Mouse (Mus musculus) stomach, embryonic 14.5 days (tissue): Measurements from ENCODE around the gene Olfr365. TPM values are rescaled to one million over a fixed set of nuclear protein-coding genes. Genes with fewer than 3 reads are reported as not detected.

Experiments used
- ATAC-seq: fragments of 200-750 bp; cut with Nextera tagmentation; 2 replicates; pipeline ENCODE4 v1.8.0; 2017; ENCODE audit warnings: low read depth, moderate TSS enrichment; ENCODE audit not compliant: insufficient number of reproducible peaks, insufficient read depth, low FRiP score
- H3K27ac ChIP-seq: fragments of 300-500 bp; sonication (generic); 2 replicates; pipeline ENCODE4 v1.5.1; 2014; ENCODE audit warnings: mild to moderate bottlenecking, low read length, moderate library complexity, mixed read lengths
- H3K27me3 ChIP-seq: fragments of 300-500 bp; sonication (generic); 2 replicates; pipeline ENCODE4 v1.6.1; 2014; ENCODE audit warnings: low read length, control low read depth, mixed read lengths; ENCODE audit not compliant: control insufficient read depth, insufficient read depth
- H3K36me3 ChIP-seq: fragments of 300-500 bp; sonication (generic); 2 replicates; pipeline ENCODE4 v1.6.1; 2014; ENCODE audit warnings: mild to moderate bottlenecking, control low read depth, low read length, moderate library complexity, mixed read lengths; ENCODE audit not compliant: control insufficient read depth, insufficient read depth
- H3K4me1 ChIP-seq: fragments of 300-500 bp; sonication (generic); 2 replicates; pipeline ENCODE4 v1.6.1; 2014; ENCODE audit warnings: low read length, control low read depth, mixed read lengths; ENCODE audit not compliant: control insufficient read depth, insufficient read depth
- H3K4me2 ChIP-seq: fragments of 300-500 bp; sonication (generic); replicated peaks from 2 replicates; pipeline ENCODE4 v1.6.1; 2014; ENCODE audit warnings: low read depth, low read length, control low read depth
- H3K4me3 ChIP-seq: fragments of 300-500 bp; sonication (generic); 2 replicates; pipeline ENCODE4 v1.5.1; 2014; ENCODE audit warnings: low read depth, low read length, control low read depth
- H3K9ac ChIP-seq: fragments of 300-500 bp; sonication (generic); replicated peaks from 2 replicates; pipeline ENCODE4 v1.6.1; 2014; ENCODE audit warnings: low read depth, mild to moderate bottlenecking, control low read depth, low read length, moderate library complexity, mixed read lengths
- H3K9me3 ChIP-seq: fragments of 300-500 bp; sonication (generic); 2 replicates; pipeline ENCODE4 v1.6.1; 2016; ENCODE audit warnings: low read depth, low read length, control low read depth; ENCODE audit not compliant: control insufficient read depth
- WGBS: fragments of 180-500 bp; shearing (Covaris S2); extraction: QIAGEN DNeasy Blood & Tissue Kit; methylation state at CpG from one replicate; pipeline ENCODE4 v1.1.7; 2014; 5-methylcytosine and 5-hydroxymethylcytosine counted together
- polyA plus RNA-seq: library from polyadenylated mRNA; unstranded; fragments of >200 nt; fragmentation: Nextera tagmentation; extraction: Ambion mirVana; gene quantifications from 2 replicates; pipeline ENCODE4 v1.2.1, GENCODE M21; 2014

Olfr365 gene
- not detected in 2 replicates for polyA plus RNA-seq

DNA sequence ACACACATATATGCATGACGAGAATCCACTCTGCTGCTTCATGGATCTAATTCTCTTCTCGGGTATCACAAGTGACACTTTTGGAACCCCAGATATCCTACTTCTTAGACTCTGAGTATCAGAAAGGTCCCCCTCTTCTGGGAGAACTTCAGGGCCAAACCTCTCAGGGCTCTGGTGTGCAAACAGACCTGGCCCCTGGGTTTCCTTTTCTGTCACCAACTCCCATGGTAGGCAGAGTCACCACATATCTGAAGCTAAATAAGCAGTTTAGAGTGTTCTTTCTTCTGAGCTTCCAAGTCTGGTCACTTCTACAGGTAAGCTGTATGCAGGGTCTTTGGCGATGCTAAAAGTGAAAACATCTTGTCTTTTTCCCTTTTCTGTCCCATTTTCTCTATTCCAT is at the start of gene Olfr365:
Gene Olfr365 (plus strand): TSS at position 301 of the 400 bp plus-strand sequence.
- Histone ChIP-seq H3K27me3 (no peaks in the 10 kb centered on the region), H3K9ac (no peak within 1 kb of the TSS), H3K36me3 (no peaks in the 10 kb centered on the region), H3K27ac (no peak within 1 kb of the TSS), H3K4me2 (no peak within 1 kb of the TSS), H3K4me3 (no peak within 1 kb of the TSS), H3K9me3 (no peaks in the 10 kb centered on the region), H3K4me1 (no peaks in the 10 kb centered on the region)
- 80% methylated on average over 3 of the region's 3 CpGs for WGBS
- no peak for ATAC-seq

DNA sequence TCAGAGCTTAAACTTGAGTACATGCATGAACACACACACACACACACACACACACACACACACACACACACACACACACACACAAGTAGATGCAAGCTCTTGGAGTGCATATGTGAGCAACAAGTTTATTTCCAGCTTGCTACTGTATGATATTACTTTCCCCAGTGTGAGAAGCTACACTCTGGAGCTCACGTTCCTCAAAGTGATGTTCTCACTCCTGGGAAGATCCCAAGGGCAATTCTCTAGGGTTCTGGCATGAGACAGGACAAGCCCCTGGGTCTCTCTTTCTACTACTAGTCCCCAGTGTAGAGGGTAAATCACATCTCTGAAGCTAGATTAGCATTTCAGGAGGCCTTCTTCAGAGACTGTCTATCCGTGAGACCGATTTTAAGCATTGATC is 49.0 kb upstream of the Olfr365 start, which contains the start of gene Olfr364-ps1:
Gene Olfr364-ps1 (plus strand): TSS at position 301 of the 400 bp plus-strand sequence.
- no peak for ATAC-seq
- H3K36me3 ChIP-seq: no peaks in the 10 kb centered on the region
- H3K27me3 ChIP-seq: no peaks in the 10 kb centered on the region
- no peak within 1 kb of the TSS for H3K4me3 ChIP-seq
- H3K4me2 ChIP-seq: no peak within 1 kb of the TSS
- no peak within 1 kb of the TSS for H3K27ac ChIP-seq
- no peaks in the 10 kb centered on the region for H3K4me1 ChIP-seq
- no peak within 1 kb of the TSS for H3K9ac ChIP-seq
- 89% methylated on average over 3 of the region's 3 CpGs for WGBS
- no peaks in the 10 kb centered on the region for H3K9me3 ChIP-seq

DNA sequence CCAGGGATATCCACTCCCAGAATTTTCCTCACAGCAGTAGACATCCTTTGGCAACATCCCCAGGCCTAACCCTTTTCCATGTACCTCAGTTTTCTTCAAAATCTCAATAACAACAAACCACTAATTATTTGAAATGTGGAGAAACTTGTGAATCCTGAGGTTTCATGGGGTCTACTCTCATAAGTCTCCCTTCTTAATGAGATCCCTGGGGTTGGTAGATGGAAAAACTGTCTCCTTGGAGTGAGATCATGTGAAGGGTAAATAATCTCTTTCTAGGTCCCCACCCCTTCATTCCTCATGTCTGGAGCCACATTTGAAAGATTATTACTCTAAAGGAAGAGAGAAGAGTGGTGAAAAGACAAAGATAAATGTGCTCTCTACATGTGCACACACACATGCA is 23.3 kb downstream of the Olfr365 start, which contains the start of gene Olfr366:
Gene Olfr366 (plus strand): TSS at position 301 of the 400 bp plus-strand sequence.
- no peak within 1 kb of the TSS for H3K4me2 ChIP-seq
- no peak within 1 kb of the TSS for H3K9ac ChIP-seq
- H3K4me1 ChIP-seq: no peaks in the 10 kb centered on the region
- H3K27me3 ChIP-seq: no peaks in the 10 kb centered on the region
- H3K36me3 ChIP-seq: no peaks in the 10 kb centered on the region
- H3K9me3 ChIP-seq: no peaks in the 10 kb centered on the region
- no peak within 1 kb of the TSS for H3K27ac ChIP-seq
- ATAC-seq: no peak
- H3K4me3 ChIP-seq: no peak within 1 kb of the TSS

Other genes with a start within 250 kb of the Olfr365 start
- not detected in 2 replicates for gene Olfr357, start 194.4 kb upstream of the Olfr365 start, polyA plus RNA-seq
- not detected in 2 replicates for gene Olfr358, start 178.9 kb upstream of the Olfr365 start, polyA plus RNA-seq
- gene Olfr360, start 122.5 kb upstream of the Olfr365 start, polyA plus RNA-seq: not detected in 2 replicates
- not detected in 2 replicates for gene Olfr361, start 98.9 kb upstream of the Olfr365 start, polyA plus RNA-seq
- gene Olfr362, start 70.3 kb upstream of the Olfr365 start, polyA plus RNA-seq: not detected in 2 replicates
- not detected in 2 replicates for gene Olfr364-ps1, start 48.9 kb upstream of the Olfr365 start, polyA plus RNA-seq
- gene Olfr366, start 23.4 kb downstream of the Olfr365 start, polyA plus RNA-seq: not detected in 2 replicates
- gene Olfr368, start 138.3 kb downstream of the Olfr365 start, polyA plus RNA-seq: not detected in 2 replicates
- 42.6 and 48.1 TPM in 2 replicates for gene Pdcl, start 171.1 kb downstream of the Olfr365 start, polyA plus RNA-seq
- gene Rc3h2, start 234.7 kb downstream of the Olfr365 start, polyA plus RNA-seq: 23.2 and 27.2 TPM in 2 replicates